Mouse (Mus musculus): Measurements from ENCODE around the gene Rgs14. TPM values are rescaled to one million over a fixed set of nuclear protein-coding genes. Genes with fewer than 3 reads are reported as not detected.

Rgs14 gene
- polyA plus RNA-seq, 1 experiment from 2014 or later = 0.97 TPM

DNA sequence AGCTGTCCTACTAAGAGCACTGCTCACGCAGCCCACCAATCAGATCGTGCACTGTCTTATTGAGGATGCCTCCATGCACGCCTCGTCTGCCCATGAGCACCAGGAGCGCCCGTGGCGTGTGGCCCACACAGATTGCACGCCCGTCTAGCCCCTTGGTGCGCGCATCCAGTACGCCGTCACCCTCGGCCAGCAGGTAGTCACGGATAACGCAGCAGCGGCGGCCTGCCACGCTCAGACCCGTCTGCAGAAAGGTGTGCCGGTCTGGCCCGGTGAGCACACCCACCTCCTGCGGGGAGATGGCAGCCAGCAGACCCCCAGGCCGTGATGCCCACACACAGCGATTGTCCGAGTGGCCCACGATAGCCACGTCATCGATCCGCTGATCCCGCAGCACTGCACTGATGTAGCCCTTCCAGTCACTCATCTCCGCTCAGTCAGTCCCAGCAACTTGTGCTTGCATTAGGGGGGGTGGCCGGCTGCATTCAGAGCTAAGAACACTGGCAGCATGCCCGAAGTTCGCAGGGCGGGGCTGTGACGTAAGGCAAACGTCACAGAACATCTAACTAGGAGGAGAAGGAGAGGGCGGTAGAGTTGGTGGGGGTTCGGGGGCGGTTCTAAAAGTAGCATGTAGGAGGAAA, 45.3 kb downstream of the Rgs14 start, which contains the start of gene Pfn3:
TSS of gene Pfn3 (minus strand) at position 490 of the 638 bp plus-strand sequence.
- no peaks in the 10 kb centered on the region for H3K9me3 ChIP-seq
- peak within 1 kb of the TSS; percentile 19; the same call in 1 of the 2 replicates for H3K27ac ChIP-seq (replicated peaks)
- H3K27me3 ChIP-seq (replicated peaks; ENCODE audit: low read depth, poor library complexity, severe bottlenecking) = peaks cover 71% of the 10 kb centered on the region
- WGBS = 8% methylated on average over 41 of the region's 41 CpGs
- H3K36me3 ChIP-seq (replicated peaks) = no peaks in the 10 kb centered on the region
- H3K4me3 ChIP-seq = peak within 1 kb of the TSS; percentile 55
- DNase-seq (ENCODE audit: low spot score) = peak; percentile 69
- peaks cover 16% of the 10 kb centered on the region for H3K4me1 ChIP-seq

DNA sequence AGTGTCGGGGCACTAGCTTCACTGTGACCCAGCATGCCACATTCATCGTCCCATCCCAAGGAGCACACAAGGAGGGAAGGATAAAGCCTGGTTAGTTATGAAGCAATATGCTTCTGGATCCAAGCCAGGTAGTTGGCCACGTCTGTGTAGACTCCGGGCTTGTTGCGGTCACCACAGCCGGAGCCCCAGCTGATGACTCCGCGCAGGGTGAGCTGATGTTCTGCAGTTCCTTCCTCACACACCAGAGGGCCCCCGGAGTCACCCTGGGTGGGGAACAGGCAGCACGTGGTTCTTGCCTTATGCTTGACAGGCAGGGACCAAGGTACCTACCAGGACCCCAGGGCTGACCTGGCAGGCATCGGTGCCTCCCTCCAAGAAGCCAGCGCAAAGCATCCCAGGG, 48.5 kb downstream of the Rgs14 start:
- peak overlapping the region; percentile 12; the same call in 1 of the 2 replicates for H3K4me3 ChIP-seq
- 15% methylated on average over 12 of the region's 12 CpGs for WGBS
- H3K9me3 ChIP-seq = no peaks in the 10 kb centered on the region
- H3K36me3 ChIP-seq (replicated peaks) = no peaks in the 10 kb centered on the region
- no peak overlapping the region for H3K27ac ChIP-seq (replicated peaks)
- peaks cover 35% of the 10 kb centered on the region for H3K4me1 ChIP-seq
- peaks cover 87% of the 10 kb centered on the region for H3K27me3 ChIP-seq (replicated peaks; ENCODE audit: low read depth, poor library complexity, severe bottlenecking)
- DNase-seq (ENCODE audit: low spot score) = peak; percentile 89

DNA sequence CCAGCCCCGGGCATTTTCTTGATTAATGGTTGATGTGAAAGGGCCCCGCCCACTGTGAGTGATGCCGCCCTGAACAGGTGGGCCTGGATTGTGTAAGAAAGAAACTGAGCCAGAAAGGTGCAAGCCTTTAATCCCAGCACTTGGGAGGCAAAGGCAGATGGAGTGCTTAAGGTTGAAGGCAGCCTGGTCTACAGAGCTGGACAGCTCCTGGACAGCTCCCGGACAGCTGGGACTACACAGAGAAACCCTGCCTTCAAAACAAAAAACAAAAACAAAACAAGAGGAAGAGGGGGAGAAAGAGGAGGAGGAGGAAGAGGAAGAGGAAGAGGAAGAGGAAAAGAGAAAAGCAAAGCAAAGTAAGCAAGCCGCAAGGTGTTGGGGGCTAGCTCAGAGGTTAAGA, 49.6 kb downstream of the Rgs14 start:
- Histone ChIP-seq H3K27ac (replicated peaks) (no peak overlapping the region), H3K27me3 (replicated peaks; ENCODE audit: low read depth, poor library complexity, severe bottlenecking) (peaks cover 76% of the 10 kb centered on the region), H3K4me3 (no peak overlapping the region), H3K9me3 (no peaks in the 10 kb centered on the region), H3K36me3 (replicated peaks) (no peaks in the 10 kb centered on the region), H3K4me1 (peaks cover 35% of the 10 kb centered on the region)
- WGBS = 83% methylated on average over 5 of the region's 5 CpGs
- DNase-seq (ENCODE audit: low spot score) = no peak

DNA sequence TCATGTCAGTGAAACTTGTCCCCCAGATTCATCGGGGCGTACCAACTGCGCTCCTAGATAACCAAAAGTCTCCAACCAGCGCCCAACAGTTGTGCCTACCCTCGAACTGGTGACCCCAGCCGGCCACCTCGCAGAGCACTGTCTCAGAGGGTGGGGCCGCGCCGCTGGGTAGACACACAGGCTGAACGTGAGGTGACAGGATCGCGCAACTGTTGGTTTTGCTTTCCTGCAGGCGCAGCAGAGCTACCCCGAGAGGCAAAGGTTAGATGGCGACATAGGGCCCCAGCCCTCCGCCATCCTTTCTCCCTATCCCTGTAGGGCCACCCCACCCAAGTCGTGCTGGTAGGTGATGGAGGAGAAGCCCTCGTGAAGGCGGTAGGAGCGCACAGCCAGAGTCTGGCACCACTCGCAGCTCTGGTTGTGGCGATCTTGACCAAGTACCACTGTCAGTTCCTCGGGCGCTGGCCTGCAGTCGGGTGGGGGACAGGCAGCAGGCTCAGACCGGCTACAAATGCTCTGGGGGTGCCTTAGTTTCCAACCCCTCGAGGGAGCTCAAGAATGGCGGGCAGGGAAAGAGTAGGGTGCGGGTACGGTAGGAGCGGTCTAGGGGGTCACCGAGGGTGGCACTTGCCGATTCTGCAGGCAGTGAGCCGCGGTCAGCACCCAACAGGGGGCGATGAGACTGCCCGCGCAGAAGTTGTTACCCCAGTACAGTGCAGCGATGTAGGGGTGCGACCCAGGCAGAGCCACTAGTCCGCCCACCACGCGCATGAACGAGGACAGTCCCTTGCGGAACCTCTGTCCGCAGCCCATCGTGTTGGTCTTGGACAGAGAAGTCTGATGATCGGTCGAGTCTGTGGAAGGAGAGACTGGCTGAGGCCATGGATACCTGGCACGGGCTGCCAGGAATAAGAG, 50.7 kb downstream of the Rgs14 start:
- peak overlapping the region; percentile 45 for H3K4me3 ChIP-seq

DNA sequence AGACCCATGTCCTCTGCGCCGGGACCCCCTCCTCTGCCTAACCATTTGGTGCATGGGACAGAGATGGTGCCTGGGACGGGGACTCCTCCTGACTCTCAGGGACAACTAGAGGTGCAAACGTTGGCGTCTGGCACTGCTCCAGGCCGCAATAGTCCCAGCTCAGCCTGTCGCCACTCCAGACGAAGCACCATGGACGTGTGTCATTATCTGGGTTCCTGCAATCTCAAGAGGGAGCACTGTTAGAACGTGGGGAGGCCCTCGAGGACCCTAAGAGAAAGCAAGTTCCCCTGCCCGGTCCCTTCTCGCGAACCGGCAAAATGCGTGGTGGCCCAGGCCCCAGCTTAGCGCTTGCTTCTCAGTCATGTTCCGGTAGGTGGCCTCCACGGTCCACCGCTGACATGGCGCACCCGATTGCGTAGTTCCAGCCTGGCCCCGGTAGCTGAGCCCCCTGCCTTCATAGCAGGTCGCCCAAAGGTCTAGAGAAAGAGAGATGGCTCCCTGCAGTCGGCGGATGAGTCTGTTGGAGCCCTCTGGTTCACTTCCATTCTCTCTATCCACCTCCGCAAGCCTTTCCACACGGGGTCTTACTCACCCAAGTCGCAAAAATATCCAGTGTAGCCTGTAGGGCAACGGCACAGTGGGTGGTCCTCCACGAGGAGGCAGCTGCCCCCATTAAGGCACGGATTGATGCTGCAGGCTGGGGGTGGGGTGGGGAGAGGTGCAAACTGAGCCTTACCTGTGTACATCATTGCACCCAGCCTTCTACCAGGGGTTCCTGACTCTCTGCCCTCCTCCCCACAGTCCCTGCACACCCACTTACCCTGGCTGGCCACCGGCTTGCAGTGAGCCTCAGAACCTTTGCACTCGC, 51.6 kb downstream of the Rgs14 start:
- H3K9me3 ChIP-seq = no peaks in the 10 kb centered on the region
- peak; percentile 76 for DNase-seq (ENCODE audit: low spot score)
- peak overlapping the region; percentile 45 for H3K4me3 ChIP-seq
- 0 out of 2 replicates have a peak overlapping the region, but pooled peaks have one; percentile 31 for H3K27ac ChIP-seq (replicated peaks)
- no peaks in the 10 kb centered on the region for H3K36me3 ChIP-seq (replicated peaks)
- 18% methylated on average over 35 of the region's 35 CpGs for WGBS
- H3K27me3 ChIP-seq (replicated peaks; ENCODE audit: low read depth, poor library complexity, severe bottlenecking) = peaks cover 61% of the 10 kb centered on the region
- peaks cover 25% of the 10 kb centered on the region for H3K4me1 ChIP-seq

More for the DNA sequence above, 50.7 kb downstream of the Rgs14 start:
- no peak for DNase-seq (ENCODE audit: low spot score)
- Histone ChIP-seq H3K27me3 (replicated peaks; ENCODE audit: low read depth, poor library complexity, severe bottlenecking) (peaks cover 65% of the 10 kb centered on the region), H3K9me3 (no peaks in the 10 kb centered on the region), H3K4me1 (peaks cover 27% of the 10 kb centered on the region), H3K36me3 (replicated peaks) (no peaks in the 10 kb centered on the region), H3K27ac (replicated peaks) (no peak overlapping the region)
- 30% methylated on average over 51 of the region's 51 CpGs for WGBS

DNA sequence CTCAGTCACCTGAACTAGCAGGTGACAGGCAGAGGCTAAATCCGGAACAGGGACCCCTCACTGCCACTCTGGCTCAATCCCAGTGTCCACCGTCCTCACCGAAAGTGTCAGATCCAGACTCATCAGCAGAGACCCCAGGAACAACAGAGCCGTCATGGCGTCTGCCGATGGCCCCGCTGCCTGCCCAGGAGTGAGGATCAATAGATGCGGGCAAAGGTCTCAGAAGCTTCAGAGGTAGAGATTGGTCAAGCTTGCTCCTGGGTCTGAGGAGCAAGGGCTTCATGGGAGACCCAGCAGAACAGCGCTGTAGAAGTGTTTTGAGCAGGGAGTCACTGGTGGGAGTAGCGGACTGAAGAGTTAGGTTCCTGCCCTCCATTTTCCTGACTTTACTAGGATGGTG, 57.1 kb downstream of the Rgs14 start, which contains the start of gene F12:
TSS of gene F12 (minus strand) at position 181 of the 400 bp plus-strand sequence.
- Histone ChIP-seq H3K4me1 (peaks cover 9% of the 10 kb centered on the region), H3K36me3 (replicated peaks) (no peaks in the 10 kb centered on the region), H3K27ac (replicated peaks) (no peak within 1 kb of the TSS), H3K4me3 (no peak within 1 kb of the TSS), H3K27me3 (replicated peaks; ENCODE audit: low read depth, poor library complexity, severe bottlenecking) (peaks cover 13% of the 10 kb centered on the region), H3K9me3 (no peaks in the 10 kb centered on the region)
- no peak for DNase-seq (ENCODE audit: low spot score)
- WGBS = 91% methylated on average over 10 of the region's 10 CpGs

DNA sequence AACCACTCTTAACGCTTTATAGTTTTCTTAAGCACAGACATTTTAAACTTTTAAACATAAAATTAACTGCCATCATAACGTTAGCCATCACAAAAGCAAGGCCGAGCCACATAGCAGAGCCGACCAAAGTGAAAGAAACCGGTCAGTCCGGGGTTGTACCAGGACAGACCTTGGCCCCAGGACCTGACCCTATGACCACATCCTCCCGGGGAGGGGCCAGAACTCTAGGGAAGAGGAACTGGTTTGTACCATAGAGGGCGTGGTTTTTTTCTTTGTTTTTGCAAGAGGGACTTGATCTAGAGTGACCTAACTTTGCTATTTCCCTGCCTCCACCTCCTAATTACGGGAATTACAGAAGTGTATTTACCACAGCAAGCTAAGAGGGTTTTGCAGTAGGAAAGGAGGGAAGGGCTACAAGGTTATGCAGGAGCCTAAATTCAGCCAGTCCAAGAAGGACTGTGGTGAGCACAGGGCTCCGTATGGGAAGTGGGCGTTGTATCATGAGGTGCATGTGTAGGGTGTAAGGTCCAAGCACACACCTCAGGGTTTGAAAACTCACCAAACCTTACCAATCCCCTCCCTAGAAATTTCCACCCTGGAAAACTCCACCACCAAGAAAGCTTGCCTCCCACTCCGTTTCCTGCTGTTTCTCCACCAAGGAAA, 59.8 kb downstream of the Rgs14 start:
- Histone ChIP-seq H3K27me3 (replicated peaks; ENCODE audit: low read depth, poor library complexity, severe bottlenecking) (no peaks in the 10 kb centered on the region), H3K4me1 (peaks cover 6% of the 10 kb centered on the region), H3K36me3 (replicated peaks) (no peaks in the 10 kb centered on the region), H3K9me3 (peaks cover 5% of the 10 kb centered on the region), H3K4me3 (no peak overlapping the region), H3K27ac (replicated peaks) (no peak overlapping the region)
- no peak for DNase-seq (ENCODE audit: low spot score)
- 67% methylated on average over 12 of the region's 12 CpGs for WGBS

DNA sequence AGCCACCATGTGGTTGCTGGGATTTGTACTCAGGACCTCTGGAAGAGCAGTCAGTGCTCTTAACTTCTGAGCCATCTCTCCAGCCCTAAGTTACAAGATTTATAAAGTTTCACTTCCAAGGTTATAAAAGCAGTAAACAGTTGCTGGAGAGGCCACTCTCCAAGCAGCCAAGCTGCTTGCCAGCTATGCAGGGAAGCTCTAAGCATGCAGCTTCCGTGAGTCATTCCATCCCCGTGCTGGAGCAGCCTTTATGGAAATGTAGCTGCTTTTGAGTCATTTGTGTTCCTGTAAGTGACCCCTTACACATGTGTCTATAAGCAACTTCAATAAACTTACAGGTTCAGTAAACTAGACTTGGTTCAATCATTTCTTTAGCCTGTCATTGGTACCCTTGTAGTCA, 61.0 kb downstream of the Rgs14 start:
- no peak for DNase-seq (ENCODE audit: low spot score)
- Histone ChIP-seq H3K36me3 (replicated peaks) (no peaks in the 10 kb centered on the region), H3K27me3 (replicated peaks; ENCODE audit: low read depth, poor library complexity, severe bottlenecking) (no peaks in the 10 kb centered on the region), H3K4me1 (peaks cover 6% of the 10 kb centered on the region), H3K4me3 (no peak overlapping the region), H3K9me3 (peaks cover 5% of the 10 kb centered on the region), H3K27ac (replicated peaks) (no peak overlapping the region)
- 93% methylated on average over 2 of the region's 2 CpGs for WGBS

DNA sequence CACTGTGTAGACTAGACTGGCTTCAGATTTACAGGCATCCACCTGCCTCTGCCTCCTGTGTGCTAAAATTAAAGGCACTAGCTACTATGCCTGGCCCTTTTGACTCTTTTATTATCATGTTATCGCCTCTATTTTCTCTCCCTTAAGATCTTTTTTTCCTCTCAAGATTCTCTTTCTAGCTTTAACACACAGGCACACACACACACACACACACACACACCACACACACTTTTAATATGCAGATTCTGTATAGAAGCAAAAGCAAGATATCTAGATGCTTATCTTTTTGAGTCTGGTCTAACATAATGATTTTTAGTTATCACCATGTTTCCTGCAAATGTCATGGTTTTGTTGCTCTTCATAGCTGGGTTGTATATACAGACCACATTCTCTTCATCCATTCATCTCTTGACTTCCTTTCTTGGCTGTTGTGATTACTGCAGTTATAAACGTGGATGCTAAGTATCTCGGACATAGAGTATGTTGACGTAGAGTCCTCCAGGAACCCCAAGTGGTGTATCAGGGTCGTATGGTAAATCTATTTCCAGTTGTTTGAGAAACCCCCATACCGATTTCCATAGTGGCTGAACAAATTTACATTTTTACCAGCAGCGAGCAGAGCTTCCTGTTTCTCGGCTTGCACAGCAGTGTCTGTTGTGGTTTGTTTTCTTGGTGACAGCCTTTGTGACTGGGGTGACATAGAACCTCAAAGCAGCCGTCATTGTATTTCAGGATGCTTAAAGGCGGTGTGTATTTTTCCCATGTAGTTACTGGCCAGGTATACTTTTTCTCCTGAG, 62.6 kb downstream of the Rgs14 start:
- H3K4me1 ChIP-seq = peaks cover 6% of the 10 kb centered on the region
- 82% methylated on average over 10 of the region's 10 CpGs for WGBS
- no peaks in the 10 kb centered on the region for H3K36me3 ChIP-seq (replicated peaks)
- no peak overlapping the region for H3K4me3 ChIP-seq
- H3K27ac ChIP-seq (replicated peaks) = no peak overlapping the region
- peaks cover 5% of the 10 kb centered on the region for H3K9me3 ChIP-seq
- DNase-seq (ENCODE audit: low spot score) = no peak
- H3K27me3 ChIP-seq (replicated peaks; ENCODE audit: low read depth, poor library complexity, severe bottlenecking) = no peaks in the 10 kb centered on the region
